Mouse (Mus musculus) heart, postnatal 14 days (tissue): ENCODE measurements at regions not wholly inside any gene's neighbourhood (a gene's known extent, or its start where the extent isn't known, plus 50 kb on each side); places are given as distances from the start of the nearest gene placed in this dataset.

Experiments used
- DNase-seq, 2 experiments: peaks; one replicate each; pipeline ENCODE4 v3.0.0; 2021 to 2022
- intact Hi-C: fragments of 180-260 bp; cut with DNase I; formaldehyde crosslinking; loops from one replicate; pipeline ENCODE4 v1.15.1; 2025

GRCm38 (mm10) chr5:73912149-73912548, 156.1 kb downstream of the Usp46 start:
- no peak for DNase-seq
- intact Hi-C loops, result no loop called here

GRCm38 (mm10) chr5:73913116-73913515, 155.1 kb downstream of the Usp46 start:
- intact Hi-C loops, result no loop called here
- DNase-seq, result peak in 1 of 2 experiments; percentile 17

- intact Hi-C loops, result no loop called here
- no peak for DNase-seq
These were observed 150.2 kb downstream of the Usp46 start for GRCm38 (mm10) chr5:73918011-73918410.

- intact Hi-C loops, result no loop called here
- peak; percentile 60 to 67 for DNase-seq
These were observed 148.3 kb downstream of the Usp46 start for GRCm38 (mm10) chr5:73919936-73920335.

GRCm38 (mm10) chr5:73927534-73927933, 140.7 kb downstream of the Usp46 start:
- intact Hi-C loops, result no loop called here
- no peak for DNase-seq

- intact Hi-C loops, result no loop called here
These were observed 139.5 kb downstream of the Usp46 start for GRCm38 (mm10) chr5:73928691-73929090.

GRCm38 (mm10) chr5:73930205-73930604, 138.0 kb downstream of the Usp46 start:
- DNase-seq, result no peak
- intact Hi-C loops, result no loop called here

More at GRCm38 (mm10) chr5:73928691-73929090, 139.5 kb downstream of the Usp46 start:
- DNase-seq, result no peak

- intact Hi-C loops, result loop anchor here (2.0 kb wide), 1 partner anchor 339 kb away; no protein-coding TSS in a partner anchor
- peak; percentile 22 to 55 for DNase-seq
These were observed 130.4 kb downstream of the Usp46 start for GRCm38 (mm10) chr5:73937799-73938198.

- DNase-seq, result no peak
- intact Hi-C loops, result loop anchor here (2.0 kb wide), 1 partner anchor 338 kb away; no protein-coding TSS in a partner anchor
These were observed 129.8 kb downstream of the Usp46 start for GRCm38 (mm10) chr5:73938450-73938849.

- intact Hi-C loops, result no loop called here
- DNase-seq, result no peak
These were observed 125.3 kb downstream of the Usp46 start for GRCm38 (mm10) chr5:73942950-73943349.

GRCm38 (mm10) chr5:73945671-73946070, 122.6 kb downstream of the Usp46 start:
- no peak for DNase-seq
- intact Hi-C loops, result no loop called here

GRCm38 (mm10) chr5:73946164-73946563, 122.1 kb downstream of the Usp46 start:
- intact Hi-C loops, result no loop called here
- no peak for DNase-seq

- intact Hi-C loops, result no loop called here
- DNase-seq, result no peak
These were observed 120.0 kb downstream of the Usp46 start for GRCm38 (mm10) chr5:73948031-73948899.
